Mouse (Mus musculus) frontal cortex, postnatal 25 days (tissue): ENCODE measurements at regions not wholly inside any gene's neighbourhood (a gene's known extent, or its start where the extent isn't known, plus 50 kb on each side); places are given as distances from the start of the nearest gene placed in this dataset.
A peak's percentile ranks its signal among the peaks of the same experiment; 100 is the strongest.

Experiments
- DNase-seq, 2 experiments: peaks; one replicate each; pipeline ENCODE4 v3.0.0; 2022; ENCODE audit warnings: low spot score in 2 of 2

- DNase-seq: no peak
Observed at GRCm38 (mm10) chr4:45713046-45713706, 85.6 kb upstream of the Aldh1b1 start.

DNA sequence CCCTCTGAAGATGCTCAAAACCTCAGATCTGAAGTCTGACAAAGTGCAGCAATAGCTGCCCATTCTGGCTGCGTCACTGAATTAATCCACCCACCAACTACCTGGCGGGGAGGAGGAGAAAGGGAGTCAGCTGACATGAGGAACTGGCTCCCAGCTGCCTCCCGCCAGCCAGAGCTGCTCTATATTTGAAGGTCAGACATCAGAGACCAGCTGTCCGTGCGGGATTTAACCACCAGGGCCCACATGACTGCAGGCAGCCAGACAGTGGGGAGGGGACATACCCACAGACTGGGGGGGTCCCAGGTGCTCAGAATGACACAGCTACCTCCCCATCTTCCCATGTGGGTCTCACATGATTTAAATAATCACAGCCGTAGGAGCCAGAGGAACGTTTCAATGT is 94.8 kb upstream of the Aldh1b1 start:
- DNase-seq: no peak

- DNase-seq: peak; percentile 11 to 13
Observed at GRCm38 (mm10) chr4:45699601-45700000, 99.2 kb upstream of the Aldh1b1 start.

DNA sequence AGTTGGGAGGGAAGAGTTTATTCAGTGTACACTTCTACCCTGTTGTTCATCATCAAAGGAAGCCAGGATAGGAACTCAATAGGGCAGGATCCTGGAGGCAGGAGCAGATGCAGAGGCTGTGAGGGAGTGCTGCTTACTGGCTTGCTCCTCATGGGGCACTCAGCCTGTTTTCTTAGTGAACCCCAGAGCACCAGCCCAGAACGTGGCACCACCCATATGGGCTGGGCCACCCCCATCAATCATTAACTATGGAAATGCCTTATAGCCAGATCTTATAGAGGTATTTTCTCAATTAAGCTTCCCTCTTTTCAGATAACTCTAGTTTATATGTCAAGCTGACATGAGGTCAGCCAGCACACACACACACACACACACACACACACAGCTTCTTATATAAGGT is 103.6 kb upstream of the Aldh1b1 start:
- DNase-seq: no peak

GRCm38 (mm10) chr4:45689991-45690916 is 108.6 kb upstream of the Aldh1b1 start:
- no peak for DNase-seq

DNA sequence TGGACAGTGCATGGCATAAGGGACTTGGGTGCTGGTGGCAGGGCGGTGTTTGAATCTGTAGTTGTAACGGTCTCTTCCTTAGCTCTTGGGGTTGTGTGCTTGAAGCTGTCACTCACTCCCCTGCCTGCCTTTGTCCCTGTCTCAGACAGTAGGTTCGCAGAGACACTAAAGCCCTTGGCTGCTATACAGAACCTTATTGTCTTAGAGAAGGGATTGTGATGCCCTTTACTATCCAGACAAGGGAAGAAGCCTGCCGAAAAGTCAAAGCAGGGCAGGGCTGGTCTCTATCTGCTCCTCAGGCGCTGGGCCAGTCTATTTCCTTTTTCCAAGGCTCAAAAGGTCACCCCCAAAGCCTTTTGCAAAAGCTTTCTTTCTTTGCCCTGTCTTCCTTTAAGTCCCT is 109.2 kb upstream of the Aldh1b1 start:
- DNase-seq: no peak

DNA sequence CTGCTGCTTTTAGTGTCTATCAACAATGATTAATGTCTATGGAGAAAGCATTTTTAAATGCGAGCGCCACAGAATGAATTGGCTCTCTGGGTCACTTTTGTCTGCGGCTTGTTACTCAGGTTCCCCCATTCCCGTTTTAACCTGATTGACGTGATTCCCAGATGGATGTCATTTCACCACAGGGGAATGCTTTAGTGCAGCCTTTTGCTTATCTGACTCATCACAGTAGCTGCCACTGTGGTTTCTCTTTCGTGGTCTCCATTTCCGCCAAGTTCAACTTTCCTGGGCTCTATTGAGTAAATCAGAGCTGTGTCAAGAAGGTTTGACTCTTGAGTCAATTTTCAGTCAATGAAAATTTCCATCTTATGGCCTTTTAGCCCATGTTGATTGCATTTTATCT is 110.6 kb upstream of the Aldh1b1 start:
- no peak for DNase-seq

DNA sequence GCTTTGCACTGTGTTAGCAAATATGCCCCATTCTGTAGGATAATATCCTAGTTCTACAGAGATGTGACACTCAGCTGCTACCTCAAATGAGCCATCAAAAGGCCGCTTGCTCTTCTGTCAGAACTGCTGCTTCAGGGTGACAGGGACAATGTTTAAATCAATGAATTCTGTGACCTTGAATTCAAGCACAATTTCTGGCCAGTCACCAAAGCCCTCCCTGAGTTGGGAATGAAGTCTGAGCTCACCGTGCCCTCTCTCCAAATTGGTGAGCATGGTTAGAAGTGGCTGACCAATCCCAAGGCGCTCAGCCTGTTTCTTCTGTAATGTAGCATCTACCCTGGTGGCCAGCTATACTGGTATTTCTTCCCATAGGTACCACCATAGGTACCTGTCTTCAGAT is 113.8 kb upstream of the Aldh1b1 start:
- no peak for DNase-seq

- DNase-seq: no peak
Observed at GRCm38 (mm10) chr4:45683205-45683604, 115.6 kb upstream of the Aldh1b1 start.

GRCm38 (mm10) chr4:45682746-45683145 is 116.1 kb upstream of the Aldh1b1 start:
- no peak for DNase-seq

GRCm38 (mm10) chr4:45676137-45676536 is 122.7 kb upstream of the Aldh1b1 start:
- DNase-seq: no peak

DNA sequence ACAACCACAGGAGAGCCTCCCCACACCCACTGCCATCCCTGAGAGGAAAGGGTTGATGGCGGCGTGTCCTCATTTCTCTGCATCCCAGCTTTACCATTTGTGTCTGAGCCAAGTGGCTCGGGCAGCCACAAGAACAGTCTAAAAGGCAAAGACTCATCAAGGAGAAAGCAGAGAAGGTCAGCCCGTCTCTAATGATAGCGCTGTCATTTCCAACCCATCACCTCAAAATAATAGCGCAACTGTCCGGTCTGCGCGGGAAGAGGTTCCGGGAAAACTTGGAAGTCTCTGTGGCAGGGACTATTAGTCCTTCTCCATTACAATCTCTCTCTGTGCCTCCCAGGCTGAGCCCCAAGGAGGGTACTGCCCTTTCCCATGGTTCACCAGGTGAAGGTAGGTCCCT is 124.5 kb upstream of the Aldh1b1 start:
- DNase-seq: no peak

- peak in 1 of 2 experiments; percentile 14 for DNase-seq
Observed at GRCm38 (mm10) chr4:45673081-45673819, 125.6 kb upstream of the Aldh1b1 start.

DNA sequence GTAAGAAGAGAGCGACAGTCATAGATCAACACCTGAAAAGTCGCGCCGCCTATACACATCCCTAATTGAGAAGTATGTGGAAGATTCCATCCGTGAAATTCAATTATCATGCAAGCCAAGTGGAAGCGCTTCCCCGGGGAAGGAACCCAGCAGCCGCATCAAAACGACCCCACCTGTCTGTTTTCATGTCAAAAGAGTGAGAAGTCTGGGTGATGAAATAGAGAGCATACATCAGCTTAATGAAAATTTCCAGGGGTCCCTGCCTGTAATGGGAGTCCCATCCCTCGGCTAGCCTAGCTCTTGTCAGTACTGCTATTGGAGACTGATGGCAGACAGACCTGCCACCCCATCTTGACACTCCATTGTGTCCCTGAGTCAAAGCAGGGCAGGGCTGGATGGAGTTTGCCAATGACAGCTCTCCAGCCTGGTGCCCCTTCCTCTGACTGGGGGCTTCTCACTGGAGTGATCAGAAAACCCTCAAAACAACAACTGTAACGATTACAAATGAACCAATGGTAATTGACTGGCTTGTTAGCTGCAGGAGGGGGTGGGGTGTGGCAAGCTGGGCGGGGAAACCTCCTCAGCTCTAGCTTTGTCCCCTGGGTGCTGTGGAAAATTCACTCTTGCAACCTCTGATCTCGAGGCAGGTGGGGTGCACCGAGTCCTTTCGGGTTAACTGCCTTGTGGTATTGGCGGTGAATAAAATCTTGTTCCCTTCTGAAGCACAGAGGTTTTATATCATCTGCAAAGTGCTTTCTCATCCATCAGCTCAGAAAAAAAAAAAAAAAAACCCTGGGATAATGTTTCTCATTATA is 126.4 kb upstream of the Aldh1b1 start:
- DNase-seq: no peak

DNA sequence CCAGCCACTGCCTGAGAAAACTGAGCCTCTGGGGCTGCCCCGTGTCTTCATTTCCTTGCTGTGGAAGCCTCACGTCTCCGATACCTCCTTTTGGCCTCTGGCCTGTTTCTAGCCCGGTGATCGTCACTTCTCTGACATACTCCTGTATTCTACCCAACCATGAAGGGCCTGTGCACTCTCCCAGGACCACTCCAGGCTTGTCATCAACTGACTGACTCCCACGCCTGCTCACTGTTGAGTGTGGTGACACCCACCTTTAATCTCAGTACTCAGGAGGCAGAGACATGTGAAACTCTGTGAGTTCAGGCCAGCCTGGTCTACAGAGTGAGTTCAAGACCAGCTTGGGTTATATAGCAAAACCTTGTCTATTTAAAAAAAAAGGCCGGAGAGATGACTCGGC is 132.1 kb upstream of the Shb start:
- no peak for DNase-seq

GRCm38 (mm10) chr4:45657350-45657978 is 125.2 kb upstream of the Shb start:
- no peak for DNase-seq

DNA sequence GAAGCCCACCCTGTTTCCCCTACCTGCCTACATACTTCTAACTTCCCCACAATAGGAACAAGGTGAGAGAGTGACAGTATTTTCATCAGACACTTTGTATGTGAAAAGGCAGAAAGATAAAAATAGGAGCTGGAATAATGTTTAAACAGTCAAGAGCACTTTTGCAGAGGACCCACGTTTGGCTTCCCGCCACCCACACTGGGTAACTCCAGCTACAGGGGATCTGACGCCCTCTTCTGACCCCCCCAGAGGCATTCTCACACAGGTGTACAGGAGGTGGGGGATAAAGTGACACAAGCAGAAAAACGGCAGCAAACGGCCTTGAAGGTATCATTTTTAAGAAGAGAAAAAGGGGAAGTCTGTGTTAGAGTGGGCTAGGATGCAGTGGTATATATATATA is 123.5 kb upstream of the Shb start:
- no peak for DNase-seq

- DNase-seq: no peak
Observed at GRCm38 (mm10) chr4:45654804-45655155, 122.5 kb upstream of the Shb start.

DNA sequence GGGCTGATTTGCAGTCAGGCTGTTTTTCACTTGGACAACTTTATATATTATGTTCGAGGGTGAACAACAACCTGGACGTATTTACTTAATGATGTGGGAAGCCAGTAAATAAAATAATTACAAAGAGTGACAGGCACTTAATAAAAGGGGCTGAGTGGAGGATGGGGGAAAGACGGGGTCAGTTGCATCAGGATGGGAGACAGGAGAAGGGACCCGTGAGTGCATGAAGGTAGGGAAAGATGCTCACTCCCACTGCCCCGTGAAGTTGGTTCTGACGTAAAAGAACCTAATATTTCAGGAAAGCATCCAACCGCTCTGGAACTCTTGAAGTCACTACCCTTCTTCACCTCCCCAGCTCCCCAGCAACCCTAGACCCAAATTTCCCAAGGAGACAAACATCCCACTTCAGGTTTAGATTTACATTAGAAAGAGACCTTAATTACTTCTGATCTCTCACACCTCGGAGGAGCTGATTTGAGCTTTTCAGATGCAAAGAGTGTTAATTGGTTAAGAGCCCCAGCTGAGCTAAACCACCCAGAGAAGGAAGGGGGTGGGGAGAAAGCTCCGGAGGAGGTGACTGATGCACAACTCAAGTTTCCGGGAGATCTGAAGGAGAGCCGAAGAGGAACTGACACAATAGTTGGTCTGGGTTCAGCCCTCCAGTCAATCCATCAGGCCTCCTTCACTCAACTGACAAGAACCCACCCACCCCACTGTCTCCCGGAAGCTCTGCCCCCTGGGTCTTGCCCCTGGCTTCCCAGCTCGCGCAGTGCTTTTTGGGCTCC is 121.9 kb upstream of the Shb start:
- no peak for DNase-seq

DNA sequence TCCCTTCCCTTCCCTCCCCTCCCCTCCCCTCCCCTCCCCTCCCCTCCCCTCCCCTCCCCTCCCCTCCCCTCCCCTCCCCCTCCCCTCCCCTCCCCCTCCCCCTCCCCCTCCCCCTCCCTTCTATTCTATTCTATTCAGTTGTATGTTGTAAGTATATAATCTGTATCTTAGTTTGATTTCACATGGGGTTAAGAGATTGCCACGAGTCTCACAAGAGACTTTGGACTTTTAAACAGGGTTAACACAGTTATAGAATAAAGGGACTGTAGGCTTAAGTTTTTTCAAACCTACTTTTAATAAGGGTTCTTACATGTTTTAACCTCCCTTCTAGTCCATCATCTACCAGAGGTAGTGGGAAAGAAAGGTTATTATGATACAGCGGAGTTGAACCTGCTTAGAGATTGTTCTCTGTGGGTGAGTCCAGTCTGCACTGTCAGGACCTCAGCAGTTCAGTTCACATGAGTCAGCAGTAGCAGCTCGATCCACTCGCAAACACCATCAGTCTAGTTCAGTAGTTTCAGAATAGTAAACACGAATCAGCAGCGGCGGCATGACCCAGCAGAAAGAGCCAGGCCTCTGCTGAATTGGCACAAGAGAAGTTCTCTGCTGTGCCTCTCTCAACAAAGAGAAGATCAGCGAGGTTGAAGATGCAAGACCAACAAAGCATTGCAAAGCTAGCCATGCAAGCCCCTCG is 116.8 kb upstream of the Shb start:
- DNase-seq: no peak
